Mouse (Mus musculus): ENCODE data around the gene Btbd35f21. TPM values are rescaled to one million over a fixed set of nuclear protein-coding genes. Genes with fewer than 3 reads are reported as not detected.
"Not testable (repeated sequence)": the region's sequence is repeated elsewhere in the genome, so short reads cannot be mapped to it uniquely, and the experiment has no call there.

The Btbd35f21 gene
- polyA plus RNA-seq (2015; fragmentation: Nextera tagmentation; extraction: Ambion mirVana): not detected in 2 replicates

GRCm38 (mm10) chrX:32725809-32726208 lies at the start of gene Btbd35f21:
Btbd35f21 (plus strand) TSS chrX:32726109.
- H3K36me3 ChIP-seq (ENCODE audit: insufficient read depth, low read length); DNase-seq (ENCODE audit: low spot score); H3K27ac ChIP-seq (ENCODE audit: low read length); H3K4me2 ChIP-seq (replicated peaks; ENCODE audit: low read depth, low read length); H3K4me1 ChIP-seq (ENCODE audit: insufficient read depth, low read depth, low read length); H3K27me3 ChIP-seq (replicated peaks; ENCODE audit: insufficient read depth, low read length); ATAC-seq; H3K9ac ChIP-seq (replicated peaks; ENCODE audit: low read depth); H3K9me3 ChIP-seq (ENCODE audit: low read length); H3K4me3 ChIP-seq (ENCODE audit: low read depth, low read length): not testable (repeated sequence)
- WGBS: no CpG with 5 or more reads among the region's 2 CpGs

Other genes with a start within 250 kb of the Btbd35f21 start
- not detected in 2 replicates for gene Btbd35f1, start 166.1 kb upstream of the Btbd35f21 start, polyA plus RNA-seq (2015; fragmentation: Nextera tagmentation; extraction: Ambion mirVana)
- not detected in 2 replicates for gene Gm5926, start 75.4 kb upstream of the Btbd35f21 start, polyA plus RNA-seq (2015; fragmentation: Nextera tagmentation; extraction: Ambion mirVana)
- not detected in 2 replicates for gene Btbd35f30, start 168.5 kb downstream of the Btbd35f21 start, polyA plus RNA-seq (2015; fragmentation: Nextera tagmentation; extraction: Ambion mirVana)
- gene Gm21789, start 215.7 kb downstream of the Btbd35f21 start, polyA plus RNA-seq (2015; fragmentation: Nextera tagmentation; extraction: Ambion mirVana): not detected in 2 replicates
- not detected in 2 replicates for gene Btbd35f5, start 247.8 kb downstream of the Btbd35f21 start, polyA plus RNA-seq (2015; fragmentation: Nextera tagmentation; extraction: Ambion mirVana)